Mouse (Mus musculus) frontal cortex, adult (tissue): Measurements from ENCODE around the gene Kctd12.

Experiments
- ATAC-seq: cut with Nextera tagmentation; 2 replicates; pipeline ENCODE4 v1.9.2; 2017; ENCODE audit warnings: mild to moderate bottlenecking, moderate library complexity, mixed read lengths; ENCODE audit not compliant: low TSS enrichment

The Kctd12 gene

DNA sequence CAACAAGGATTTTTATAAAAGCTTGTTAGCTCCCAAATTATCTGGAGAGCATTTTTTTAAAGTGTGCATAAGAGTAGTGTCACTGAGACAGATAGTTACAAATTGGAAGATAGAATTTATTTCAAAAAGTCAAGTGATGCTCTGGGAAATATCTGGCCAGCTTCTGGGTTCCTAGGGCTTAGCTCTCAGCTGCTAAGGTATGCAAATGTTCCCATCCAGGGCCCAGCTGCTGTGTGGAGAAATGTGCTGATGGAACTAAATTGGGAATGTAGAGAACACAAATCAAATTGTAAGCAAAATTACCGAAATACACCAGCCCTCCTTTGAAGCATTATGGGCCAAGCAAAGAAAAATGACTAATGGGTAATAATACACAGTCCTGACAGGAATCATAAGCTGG lies 16.6 kb downstream of the Kctd12 start:
- ATAC-seq = peak; percentile 94

DNA sequence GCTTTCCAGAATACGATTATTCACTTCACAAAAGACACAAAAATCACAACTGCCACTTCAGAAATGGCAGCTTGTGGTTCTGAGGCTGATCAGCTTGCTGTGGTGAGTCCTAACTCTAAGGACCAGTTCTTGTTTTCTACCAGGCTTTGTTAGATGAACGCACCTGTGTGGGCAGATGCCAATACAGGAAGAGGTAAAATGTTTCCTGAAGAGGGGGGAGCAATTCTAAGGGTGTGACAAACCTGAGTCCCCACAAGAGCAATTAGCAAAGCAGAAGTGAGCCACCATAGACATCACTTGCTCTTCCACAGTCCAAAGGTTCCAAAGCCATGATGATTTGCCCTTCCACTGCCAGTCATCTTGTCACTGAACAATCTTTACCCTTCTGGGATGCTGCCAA lies 20.4 kb downstream of the Kctd12 start:
- ATAC-seq = no peak

DNA sequence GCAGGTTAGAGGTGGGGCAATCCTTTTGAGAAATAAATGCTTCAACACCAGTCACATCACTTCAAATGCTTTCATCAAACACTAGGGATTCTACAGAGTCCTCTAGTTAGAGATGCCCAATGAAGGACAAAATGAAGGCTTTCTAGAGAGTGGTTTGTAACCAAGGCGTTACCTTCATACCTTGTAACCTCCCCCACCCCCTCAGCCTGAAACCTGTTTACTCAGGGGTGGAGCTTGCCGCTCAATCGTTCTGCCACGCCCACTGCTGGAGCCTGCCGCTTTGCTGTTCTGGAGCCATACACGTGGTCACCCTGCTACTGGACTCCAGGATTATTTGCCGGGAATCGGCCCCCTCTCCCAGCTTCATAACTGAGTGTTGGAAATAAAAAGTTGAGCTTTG lies 28.9 kb downstream of the Kctd12 start:
- no peak for ATAC-seq

DNA sequence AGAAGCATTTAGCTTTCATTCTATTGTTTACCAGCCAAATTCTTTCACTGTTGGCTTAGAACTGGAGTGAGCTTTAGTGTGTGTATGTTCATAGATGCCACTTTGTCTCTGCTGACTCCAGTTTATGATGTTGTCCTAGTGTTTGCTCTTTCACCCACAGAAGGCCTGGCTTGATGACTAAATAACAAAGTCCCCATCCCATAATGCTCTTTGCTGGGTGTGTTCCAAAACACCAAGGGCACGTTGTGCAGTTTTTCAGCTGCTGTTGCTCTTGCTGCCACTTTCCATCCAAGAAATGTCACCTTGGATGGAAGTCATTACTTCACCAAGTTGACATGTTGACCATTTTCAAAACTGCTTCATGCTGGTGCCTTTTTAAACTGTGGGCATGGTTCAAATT lies 30.5 kb downstream of the Kctd12 start:
- ATAC-seq = no peak

DNA sequence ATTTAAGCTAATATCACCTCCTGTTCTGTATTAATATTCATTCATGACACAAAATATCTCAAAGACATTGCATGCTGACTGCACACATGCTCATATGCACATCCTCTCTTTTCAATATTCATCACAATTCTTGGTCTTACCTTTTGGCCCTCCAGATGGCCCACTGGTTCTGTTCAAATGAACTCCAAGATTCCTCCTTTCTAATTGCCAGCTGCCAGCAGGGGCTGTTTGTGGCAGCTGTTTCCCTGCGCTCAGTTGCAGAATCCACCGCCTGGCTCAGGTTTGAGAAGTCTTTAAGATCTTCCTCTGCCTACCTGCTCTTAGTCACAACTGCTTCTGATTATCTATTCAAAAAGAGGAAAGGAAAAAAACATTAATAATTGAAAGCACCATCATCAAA lies 34.6 kb downstream of the Kctd12 start:
- no peak for ATAC-seq

DNA sequence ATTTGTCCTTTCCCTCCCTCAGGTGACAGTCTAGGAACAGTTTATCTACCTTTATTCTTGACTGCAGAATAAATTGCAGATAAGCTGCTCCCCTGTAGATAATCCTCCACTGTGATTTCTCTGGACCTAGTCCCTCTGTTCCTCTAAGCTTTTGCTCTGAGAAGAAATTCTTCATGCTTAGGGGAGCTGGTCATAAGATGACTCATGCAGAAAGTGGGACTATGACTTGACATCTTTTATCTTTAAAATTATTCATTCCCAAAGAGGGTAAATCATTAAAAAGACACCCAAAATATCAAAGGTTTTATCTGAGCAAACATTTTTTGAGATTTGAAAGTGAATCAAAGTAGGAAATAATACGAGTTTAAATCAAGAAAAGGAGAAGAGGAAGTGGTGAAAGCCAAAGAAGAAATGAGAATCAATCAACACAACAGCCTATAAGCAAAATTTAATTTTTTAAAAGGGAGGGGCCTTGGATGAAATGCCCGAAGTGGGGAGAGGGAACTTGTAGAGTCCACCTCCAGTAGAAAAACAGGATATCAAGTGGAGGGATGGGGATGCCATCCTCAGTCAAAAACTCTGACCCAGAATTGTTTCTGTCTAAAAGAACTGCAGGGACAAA lies 40.1 kb downstream of the Kctd12 start:
- ATAC-seq = peak; percentile 76

DNA sequence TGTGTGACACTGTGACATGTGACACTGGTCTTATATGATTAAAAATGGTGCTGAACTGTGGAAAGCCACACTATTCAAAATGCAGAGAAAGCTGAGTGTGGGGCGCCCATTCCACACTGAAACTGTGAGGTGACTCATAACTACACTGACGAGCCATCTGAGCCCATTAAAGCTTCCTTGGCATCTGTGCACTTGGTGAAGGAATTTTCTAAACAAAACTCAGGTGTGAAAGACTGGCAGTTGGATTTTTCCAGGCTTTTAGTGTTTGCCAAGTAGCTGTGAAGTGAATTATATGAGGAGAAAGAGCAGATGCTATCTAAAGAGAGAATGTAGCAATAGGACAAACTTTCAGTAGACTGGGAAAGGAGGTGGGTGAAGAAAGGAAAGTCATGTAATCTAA lies 47.6 kb downstream of the Kctd12 start:
- ATAC-seq = peak; percentile 99

DNA sequence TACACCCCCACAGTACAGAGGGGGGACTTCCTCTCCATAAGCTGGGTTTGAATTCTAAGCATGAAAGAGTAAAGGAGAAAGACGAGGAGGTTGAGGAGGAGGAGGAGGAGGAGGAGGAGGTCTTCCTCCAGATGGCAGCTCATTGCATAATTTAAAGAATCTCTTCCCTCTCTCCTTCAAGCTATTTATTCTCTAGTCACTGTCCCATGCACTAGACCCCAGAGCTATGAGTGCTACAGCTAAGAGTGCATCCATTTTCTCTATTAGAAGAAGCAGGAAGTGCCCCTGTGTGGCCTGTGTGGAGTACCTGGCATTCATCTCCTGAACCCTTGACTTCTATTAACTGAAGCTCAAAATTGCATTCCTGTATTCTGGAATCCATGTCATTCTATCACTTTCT lies 51.5 kb downstream of the Kctd12 start:
- ATAC-seq = no peak

DNA sequence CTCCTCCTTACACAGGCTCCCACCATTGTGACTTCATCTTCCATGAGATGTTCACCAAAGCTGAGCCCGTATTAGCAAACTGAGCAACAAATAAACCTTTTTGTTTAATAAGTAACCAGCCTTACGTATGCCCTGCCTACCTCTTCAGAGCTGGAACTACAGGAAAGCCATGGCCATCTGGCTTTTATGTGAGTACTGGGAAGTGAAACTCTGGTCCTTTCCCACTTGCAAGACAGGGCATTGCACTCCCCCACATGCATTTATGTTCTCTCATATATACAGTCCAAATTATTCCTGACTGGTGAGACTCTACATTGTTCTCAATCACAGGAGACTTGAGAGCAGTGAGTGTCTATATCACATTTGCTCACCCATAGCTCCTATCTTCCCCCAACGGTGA lies 52.9 kb downstream of the Kctd12 start:
- ATAC-seq = no peak

DNA sequence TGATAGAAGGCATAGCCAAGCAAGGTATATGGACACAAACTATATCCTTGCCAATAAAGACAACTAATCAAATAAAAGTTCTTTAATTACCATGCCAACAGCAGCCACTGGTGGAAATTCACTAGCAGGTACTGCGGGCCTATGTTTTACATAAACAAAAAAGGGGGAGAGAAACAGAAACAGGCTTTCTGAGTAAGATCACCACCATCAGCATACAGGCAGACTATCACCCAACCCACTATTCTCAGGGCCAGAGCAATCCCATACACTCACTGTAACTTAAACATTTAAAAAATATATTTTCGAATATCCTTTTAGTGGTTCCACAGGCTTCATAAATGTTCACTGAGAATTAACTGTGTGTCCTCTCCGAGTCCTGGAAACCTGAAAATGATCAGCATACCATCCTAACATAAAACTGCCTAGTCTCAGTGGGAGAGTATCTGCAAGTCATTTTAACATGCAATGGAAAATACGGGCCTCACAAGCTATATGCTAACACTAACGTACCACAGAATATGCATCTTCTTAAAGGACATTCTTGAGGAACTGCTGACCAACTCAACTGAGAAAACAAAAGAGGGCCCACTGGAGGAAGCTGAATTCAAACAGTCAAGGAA lies 54.5 kb downstream of the Kctd12 start:
- ATAC-seq = no peak
